Mouse (Mus musculus) cerebellum, postnatal 36 days (tissue): ENCODE measurements around the gene Man1b1.

Experiments used
- DNase-seq, 2 experiments: peaks; one replicate each; pipeline ENCODE4 v3.0.0; 2021 to 2022; ENCODE audit warnings: mixed read lengths in 2 of 2

Gene Man1b1

DNA sequence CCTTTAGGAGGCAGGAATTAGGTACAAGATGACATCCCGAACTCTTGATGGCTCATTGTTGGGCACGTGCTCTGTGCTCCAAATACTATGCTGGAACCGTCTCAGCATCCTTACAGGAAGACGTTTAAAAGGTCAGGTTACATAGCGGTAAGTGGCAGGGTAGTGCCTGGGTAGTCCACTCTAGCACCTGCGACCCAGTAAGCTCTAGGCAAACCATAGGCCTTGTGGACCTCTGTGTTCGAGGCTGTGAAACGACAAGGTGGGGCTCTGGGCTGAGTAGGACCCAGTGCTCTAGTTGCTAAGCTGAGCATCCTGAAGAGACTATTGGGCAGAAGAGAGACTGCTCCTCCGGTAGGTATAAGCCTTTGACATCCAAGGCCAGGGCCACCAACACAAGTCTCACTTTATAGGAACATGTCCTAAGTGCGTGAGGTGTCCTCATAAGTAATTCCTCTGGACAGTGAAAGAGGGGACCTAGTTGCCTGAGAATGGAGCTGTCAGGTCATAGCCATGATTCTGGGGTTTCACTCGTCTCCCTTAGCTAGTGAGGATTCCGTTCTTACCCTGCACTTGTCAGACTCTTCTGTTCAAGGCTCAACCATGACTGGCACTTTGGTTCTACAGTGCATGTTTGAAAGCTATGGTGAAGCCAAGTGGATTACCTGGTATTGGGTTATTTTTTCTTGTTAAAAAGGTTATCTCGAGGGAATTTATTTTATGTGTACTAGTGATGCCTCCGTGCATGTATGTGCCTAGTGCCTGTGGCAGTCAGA is 26.4 kb upstream of the Man1b1 start:
- no peak for DNase-seq

DNA sequence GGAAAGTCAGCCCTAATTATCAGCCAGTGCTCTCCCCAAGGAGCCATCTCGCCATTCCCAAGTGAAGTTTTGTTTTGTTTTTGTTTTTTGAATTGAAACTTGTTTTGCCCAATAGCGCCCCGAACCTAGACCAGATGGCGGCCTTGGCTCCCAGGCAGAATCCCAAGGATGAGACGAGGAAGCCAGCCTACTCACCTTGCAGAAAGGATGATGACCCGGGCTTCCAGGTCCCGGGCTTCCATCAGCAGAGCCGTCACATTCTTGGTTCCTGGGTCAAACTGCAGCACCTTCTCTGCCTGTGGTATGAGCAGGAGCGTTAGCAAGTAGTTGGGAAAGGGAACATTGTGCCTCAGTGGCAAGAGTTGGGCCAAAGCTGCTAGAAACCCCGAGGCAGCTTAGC is 22.0 kb upstream of the Man1b1 start:
- DNase-seq: peak; percentile 51 to 53

DNA sequence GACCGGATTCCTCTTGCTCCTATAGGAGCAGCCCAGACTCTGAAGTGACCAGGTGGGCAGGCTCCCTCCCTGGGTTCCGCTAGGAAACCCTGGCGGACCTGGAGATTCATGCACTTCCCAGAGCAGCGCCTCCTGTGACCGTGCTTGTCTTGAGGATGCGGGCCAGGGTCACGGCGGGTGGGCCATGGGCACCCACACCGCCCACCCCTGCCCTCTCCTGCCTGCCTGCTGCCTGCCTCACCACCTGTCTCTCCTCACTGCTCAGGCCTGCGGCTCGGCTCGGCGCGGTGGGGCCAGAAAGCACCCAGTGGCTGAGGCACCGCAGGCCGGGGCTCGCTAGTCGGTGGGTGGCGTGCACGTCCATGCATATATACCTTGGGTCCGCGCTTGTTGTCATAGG is 21.2 kb upstream of the Man1b1 start:
- DNase-seq: peak; percentile 36 to 48

DNA sequence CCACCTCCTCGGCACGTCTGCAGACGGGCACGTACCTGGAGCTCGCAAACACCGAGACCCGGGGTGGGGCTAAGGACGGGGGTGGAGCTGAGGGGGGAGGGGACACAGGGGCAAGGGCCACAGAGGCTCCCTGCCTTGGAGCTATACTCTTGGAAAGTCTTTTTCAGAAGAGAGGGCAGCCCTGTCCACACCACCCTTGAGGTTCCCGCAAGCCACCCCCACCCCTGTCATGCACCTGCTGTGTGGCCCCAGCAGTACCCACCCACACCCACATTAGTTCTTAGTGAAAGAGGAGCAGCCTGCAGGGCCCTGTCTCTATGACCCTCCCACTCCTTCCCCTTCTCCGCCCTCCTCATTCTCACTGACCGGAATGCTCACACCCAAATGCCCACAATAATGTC is 20.6 kb upstream of the Man1b1 start:
- DNase-seq: no peak

DNA sequence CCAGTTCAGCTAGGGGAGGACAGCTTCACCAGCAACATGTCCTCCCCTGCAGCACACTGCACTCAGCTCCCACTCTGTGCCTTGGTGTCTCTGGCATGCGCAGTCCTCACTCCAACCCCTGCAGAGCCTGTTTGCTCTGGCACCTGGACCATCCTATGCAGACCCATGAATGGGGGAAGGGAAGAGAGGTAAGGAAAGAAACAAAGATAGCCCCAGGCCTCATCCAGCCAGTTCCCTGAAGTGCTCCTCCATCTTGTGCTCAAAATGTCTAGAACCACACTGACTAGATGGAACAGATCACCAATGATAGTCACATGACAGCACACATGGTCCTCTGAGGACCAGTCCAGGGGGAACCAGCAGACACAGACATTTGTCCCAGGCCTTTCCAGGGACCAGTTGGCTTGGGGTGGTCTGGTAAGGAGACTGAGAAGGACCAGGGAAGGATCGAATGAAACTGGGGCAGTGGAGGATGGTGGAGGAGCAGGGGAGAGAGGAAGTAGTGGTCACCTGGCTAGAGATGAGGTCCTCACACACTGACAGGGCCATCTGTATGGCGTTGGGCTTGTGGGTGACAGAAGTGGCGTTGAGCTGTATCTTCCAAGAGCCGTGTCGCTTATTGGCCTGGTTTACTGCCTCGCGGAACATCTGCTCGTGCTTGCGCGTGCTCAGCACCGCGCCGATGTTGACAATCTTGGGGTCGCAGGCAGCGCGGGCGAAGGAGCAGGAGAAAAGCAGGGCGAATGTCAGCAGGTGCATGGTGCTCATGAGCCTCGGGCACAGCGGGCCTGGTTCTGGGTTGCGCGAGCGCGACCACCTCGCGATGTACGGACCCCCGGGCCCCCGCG is 13.8 kb upstream of the Man1b1 start:
- peak; percentile 64 to 70 for DNase-seq

DNA sequence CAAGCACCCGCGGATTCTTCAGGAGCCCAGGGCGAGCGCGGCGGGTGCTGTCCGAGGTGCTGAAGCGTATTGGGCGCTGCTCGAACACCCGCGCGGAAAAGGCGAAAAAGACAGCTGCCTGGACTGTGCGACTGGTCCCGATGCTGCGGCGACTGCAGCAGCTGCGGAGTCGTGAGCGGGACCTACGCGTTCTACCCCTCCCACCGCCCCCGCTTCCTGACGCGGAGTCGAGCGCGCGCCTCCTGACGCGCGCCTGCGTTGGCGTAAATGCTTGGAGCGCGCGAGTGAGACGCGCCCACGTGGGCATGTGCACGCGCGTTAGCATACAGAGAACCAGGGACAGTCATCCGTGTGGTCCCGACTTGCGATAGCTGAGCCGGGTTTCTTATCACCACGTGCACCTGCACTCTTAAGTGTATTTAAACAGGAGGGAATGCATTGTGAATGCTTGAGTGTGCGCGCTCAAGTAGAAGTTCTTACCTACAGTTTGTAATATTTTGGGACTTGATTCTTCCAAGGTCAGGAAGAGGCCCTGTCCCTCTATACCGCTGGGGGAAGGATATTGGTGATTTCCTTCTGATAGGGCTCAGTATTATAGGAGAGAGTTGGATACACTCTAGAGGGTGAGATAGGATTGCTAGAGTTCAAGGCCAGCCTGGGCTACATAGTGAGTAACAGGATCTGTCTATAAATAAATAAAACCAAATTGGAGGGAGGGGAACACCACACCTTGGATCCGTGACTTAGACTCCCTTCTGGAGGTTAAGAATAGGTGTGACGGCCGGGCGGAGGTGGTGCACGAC is 13.0 kb upstream of the Man1b1 start, which contains the start of gene Grin1:
Gene Grin1, minus strand, starts transcription at position 217 of the 803 bp plus-strand sequence.
- peak; percentile 87 to 90 for DNase-seq

DNA sequence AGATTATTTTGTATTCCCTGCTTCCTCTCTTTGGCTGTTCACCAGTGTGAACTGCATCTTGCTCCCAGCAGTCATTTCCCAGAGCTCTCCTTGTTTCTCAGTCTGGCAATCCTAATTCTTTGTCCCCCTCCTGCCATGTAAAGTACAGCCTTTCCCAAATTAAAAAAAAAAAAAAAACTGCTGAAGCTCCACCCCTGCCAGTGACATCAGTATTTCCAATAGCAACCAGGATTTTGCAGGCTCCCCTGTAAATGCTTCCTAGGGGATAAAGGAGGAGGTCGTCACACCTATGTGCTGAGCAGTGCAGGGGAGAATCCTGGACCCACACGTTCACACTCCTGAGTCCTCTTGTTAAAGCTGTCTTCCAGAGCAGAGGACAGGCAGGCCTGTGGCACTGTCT is 12.1 kb upstream of the Man1b1 start:
- DNase-seq: no peak

DNA sequence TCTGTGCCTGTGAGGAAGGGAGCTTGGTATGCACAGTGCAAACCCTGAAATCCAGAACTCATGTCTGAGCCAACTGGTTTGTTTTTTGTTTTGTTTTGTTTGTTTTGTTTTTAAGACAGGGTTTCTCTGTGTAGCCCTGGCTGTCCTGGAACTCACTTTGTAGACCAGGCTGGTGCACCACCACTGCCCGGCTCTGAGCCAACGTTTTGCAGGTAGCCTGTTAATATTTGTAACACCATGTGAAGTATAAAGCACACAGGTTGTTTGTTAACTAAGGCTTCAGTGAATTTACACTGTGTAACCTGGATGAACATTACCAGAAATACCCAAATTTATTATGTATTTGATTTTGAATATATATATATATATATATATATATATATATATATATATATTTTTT is 6.1 kb upstream of the Man1b1 start:
- no peak for DNase-seq

DNA sequence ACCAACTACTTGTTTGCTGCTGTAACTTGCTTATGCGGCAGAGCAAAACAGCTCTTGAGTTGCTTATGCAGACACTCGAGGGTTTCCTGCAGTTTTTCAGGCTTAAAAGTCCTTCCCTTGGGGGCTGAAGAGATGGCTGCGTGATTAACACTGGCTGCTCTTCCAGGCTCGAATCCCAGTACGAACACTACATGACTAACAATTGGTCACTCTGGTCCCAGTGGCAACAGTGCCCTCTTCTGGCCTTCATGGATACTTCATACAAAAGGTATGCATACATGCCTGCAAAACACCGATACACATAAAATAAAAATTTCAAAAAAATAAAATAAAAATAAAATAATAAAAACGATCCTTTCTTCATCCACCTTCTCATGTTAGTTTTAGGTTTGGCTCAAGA is 3.7 kb upstream of the Man1b1 start:
- DNase-seq: peak; percentile 46 to 74

DNA sequence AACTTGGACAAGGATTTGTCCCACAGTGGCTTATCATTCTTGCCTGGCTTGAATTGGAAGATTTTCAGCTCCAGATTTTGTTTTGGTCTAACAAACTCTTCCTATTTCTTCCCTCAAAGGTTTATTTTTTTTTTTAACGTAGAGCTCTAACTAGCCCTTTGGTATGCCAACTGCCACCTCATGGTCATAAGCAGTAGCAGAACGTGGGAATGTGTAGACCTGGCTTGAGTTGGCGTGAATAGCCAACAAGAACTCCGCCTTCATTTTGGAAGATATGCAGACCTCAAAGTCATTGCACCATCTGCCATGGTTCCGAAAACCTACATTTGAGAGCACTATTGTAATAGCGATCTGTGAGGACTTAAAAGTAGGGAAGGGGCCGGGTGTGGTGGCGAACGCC is 668 bp upstream of the Man1b1 start:
- DNase-seq: peak in 1 of 2 experiments; percentile 12

DNA sequence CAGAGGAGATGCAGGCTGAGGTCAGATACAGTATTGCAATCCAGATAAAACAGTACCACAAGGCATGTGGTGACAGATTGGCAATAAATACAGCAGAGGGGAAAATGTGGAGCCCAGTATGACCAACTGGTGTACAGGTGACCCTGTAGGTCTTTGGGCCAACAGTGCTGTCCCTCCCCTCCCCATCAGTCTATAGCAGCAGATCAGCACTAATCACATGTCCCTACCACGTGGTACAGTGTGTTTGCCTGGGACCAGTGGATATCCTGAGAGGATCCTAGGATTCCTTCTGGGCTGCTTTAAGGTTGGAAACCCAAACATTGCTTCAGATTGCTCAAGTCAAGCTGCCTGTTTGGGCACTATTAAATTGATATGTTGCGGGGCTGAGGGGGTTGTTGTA is 1.4 kb downstream of the Man1b1 start:
- DNase-seq: no peak

DNA sequence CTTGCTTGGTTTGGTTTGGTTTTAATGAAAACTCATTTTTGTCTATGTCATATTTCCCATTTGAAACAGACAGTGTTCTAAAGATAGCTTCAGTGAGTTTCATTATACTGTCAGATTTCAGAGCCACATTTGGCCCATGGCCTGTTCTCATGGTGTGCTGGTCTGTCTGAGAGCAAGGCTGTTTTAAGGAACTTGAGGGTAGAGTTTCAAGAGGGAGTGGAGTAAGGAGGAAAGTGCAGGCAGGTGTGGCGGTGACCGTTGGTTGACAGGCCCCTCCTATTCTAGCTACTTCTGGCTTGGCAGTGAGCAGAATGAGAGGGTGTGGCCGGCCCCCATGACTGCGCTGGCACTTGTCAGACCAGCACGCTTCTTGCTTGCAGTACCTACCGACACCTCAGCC is 6.2 kb downstream of the Man1b1 start:
- DNase-seq: no peak

DNA sequence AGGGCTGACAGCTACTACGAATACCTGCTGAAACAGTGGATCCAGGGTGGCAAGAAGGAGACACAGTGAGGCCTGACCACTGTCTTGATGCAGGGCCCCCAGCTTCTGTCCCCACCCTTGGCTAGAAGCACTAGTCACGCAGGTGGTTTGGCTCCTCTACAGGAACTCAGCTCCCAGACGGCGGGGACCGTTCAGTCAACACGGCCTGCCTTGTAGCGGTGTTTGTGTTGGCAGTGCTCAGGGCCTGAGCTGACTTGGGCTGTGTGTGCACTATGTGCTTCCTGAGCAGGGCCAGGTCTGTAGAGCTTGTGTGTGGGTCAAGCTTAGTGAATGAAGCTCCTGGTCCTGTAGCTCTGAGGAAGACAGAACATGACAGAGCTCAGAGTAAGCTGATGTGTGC is 16.0 kb downstream of the Man1b1 start:
- no peak for DNase-seq

DNA sequence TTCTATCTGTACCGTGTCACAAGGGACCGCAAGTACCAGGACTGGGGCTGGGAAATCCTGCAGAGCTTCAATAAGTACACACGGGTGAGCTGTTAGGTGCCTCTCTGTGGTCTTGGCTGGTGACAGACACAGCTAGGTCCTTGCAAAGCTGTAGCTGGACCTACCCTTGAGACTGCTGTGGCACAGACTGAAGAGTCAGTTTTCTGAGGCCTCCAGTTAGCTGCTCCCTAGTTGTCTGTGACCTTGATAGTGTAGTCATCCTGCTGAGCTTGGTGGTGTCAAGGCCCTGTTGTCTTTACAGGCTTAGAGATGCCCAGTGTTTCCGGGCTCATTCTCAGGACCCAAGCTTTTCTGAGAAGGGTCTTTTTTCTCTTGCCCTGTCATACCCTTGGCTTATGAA is 17.4 kb downstream of the Man1b1 start:
- DNase-seq: no peak

DNA sequence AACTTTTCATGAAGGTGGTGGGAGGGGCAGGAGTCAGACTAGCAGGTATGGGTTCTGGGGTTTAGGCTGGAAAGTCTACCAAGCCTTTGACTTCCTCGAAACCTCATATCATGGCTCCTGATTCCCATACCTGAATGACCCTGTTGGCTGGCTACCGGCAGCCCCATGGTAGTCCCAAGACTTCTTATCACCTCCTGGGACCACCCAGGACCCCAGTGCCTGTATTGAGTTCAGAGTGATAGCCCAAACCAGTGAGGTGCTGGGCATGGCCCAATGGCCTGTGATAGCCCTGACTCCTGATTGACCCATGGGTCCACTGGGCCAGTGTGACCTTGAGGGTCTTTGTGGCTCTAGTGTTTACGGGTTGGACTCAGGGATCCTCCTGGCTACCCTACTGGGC is 18.6 kb downstream of the Man1b1 start:
- DNase-seq: no peak

DNA sequence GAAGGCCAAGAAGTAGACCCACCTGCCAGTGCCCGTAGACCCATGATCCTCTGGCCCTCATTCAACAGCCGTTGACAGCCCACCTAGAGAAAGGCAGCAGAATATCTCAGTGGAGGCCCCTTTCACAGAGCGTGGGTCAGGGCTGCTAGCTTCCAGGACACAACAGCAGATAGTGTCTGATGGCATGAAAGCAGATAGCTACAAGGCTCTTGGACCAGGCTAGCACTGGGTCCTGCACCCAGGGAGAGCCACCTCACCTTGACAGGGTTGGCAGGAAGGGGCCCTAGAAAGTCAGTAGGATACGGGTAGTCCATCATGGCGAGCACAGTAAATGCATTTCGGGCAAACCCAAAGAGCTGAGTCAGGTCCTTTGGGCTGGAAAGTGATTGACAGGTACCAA is 22.1 kb downstream of the Man1b1 start:
- no peak for DNase-seq

DNA sequence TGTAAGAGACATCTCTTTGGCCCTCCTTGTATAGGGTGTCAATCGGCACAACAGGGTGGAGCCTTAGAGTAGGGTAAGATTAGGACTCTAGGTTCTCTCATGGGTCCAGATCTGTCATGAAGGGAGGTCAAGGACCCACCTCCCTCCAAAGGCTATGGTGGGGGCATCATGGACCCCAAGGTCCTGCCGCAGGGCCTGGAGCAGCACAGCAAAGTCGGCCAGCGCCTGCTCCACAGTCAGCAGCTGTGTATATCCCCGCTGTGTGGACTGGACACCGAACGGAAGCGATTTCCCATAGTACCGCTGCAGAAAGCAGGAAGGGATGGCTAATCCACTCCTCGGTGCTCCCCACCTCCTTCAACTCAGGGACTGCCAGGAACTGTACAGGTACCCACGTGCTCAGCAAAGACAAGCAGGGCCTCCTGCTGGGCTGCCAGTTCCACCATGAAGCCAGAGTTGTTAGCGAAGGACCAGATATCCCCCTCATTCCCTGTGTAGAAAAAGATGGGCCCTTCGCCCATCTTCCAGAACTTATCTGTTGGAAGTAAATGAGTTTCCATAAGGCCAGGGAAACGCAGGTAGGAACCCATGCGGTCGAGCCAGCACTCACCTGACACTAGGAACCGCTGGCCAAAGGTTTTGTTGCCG is 23.4 kb downstream of the Man1b1 start:
- no peak for DNase-seq

DNA sequence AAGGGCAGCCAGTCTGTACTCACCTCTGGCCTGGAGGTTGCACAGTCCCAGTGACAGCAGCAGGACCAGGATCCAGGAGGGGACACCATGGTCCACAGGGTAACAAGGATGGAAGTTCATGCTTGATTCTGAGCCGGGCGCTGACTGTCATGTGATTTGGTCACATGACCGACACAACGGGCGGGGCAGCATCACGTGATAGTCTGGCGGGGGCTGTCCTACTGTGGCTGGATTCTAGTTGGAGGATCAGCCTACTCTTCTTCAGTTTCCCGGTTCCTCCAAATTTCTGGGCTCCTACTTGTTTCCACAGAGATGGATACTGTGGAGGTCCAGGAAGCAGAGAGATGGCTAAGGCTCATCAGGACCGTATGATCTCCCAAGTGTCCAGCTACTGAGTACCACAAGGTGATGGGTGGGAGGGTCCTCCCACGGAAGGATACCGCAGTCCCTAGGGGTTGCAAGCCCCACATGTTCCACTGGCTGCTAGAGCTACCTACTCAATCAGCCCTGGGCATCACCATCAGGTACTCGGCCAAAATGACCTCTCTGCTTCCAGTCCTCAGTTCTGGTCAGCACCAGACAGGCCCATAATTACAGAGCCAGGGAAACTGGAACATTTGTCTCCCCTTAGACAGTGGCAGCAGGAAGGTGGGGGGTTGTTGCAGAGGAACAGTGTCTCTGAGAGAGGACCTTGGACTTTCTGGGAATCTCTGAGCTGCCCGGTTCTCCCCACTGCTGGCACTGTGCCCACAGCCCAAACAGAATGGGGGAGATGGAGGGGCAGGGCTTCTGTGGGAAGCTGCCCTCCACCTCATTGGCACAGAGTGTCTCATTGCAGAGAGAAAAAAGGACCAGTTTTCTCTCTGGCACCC is 24.3 kb downstream of the Man1b1 start, which contains the start of gene Dpp7:
Gene Dpp7, minus strand, starts transcription at position 152 of the 872 bp plus-strand sequence.
- peak; percentile 87 for DNase-seq

DNA sequence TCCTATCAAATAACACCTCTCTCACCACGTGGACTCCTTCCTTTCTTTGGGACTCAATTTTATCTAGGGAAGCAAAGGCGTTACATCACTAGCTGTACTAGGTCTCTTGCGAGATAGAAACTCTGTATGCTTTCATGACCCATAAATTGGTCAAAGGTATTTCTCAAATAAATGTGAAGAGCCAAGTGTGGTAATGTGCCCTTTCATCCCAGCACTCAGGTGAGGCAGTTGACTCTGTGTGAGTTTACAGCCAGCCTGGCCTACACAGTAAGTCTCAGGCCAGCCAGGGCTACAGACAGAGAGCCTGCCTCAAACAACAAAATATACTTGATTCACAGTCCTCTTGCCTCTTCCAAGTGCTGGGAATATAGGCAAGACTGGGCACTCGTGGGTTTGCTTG is 27.7 kb downstream of the Man1b1 start:
- DNase-seq: no peak

DNA sequence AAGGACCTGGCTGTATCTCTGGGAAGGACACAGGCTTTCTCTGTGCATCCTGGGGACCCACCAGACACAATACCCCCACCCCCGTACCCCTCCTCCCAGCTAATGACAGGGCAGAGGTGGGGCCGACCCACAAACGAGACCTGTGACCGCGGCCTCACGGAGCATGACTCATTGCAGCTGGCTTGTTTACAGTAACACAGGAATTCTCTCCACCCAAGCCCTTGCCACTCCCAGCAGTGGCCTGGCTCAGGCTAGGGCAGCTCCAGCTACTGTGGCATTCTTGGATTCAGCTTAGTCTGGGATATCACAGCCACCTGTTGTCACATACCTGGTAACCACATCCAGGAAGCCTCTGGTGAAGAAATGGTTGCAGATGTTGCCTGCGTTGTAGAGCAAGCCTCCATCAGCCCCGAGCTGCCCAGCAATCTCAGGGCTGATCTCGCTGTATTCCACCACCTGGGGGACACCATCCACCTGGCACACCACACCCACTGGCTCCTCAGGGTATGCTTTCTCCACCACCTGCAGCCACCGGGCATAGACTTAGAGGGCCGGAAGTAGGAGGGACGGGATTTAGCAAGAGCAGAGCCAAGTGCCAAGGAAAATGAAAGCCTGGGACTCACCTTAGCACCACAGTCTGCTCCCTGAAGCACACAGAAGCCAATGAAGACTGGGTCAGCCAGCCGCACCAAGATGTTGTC is 31.5 kb downstream of the Man1b1 start:
- no peak for DNase-seq

DNA sequence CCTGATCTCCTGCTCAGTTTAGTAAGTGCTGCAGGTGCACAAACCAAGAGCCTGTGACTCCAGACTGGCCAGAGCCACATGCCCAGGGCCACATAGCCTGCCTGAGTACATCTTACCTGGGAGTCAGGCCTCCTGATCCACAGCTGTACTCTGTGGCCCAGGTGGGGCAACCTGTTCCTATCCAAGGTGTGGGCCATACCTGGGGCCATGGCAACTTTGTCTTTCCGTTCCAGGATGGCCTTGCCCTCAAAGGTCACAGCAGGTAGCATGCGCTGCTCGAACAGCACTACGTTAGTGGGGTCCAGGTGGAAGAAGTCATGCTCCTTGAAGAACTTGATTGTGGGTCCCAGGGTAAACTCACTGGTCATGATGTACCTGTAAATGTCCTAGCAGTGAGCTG is 32.2 kb downstream of the Man1b1 start:
- no peak for DNase-seq
